Mouse (Mus musculus) lung, adult 2 months (tissue): ENCODE data around the gene Cyp4a31.
"Not testable (repeated sequence)": the region's sequence is repeated elsewhere in the genome, so short reads cannot be mapped to it uniquely, and the experiment has no call there.

ENCODE experiments used
- CTCF ChIP-seq: fragments of 200-500 bp; IDR thresholded peaks from 2 replicates; pipeline ENCODE4 v1.5.1; 2011; ENCODE audit warnings: mild to moderate bottlenecking, low read length, control low read depth; ENCODE audit not compliant: insufficient read depth
- POLR2A ChIP-seq: fragments of 200-500 bp; IDR thresholded peaks from 2 replicates; pipeline ENCODE4 v1.6.1; 2011; ENCODE audit warnings: low read depth, mild to moderate bottlenecking, control low read depth, low read length, borderline replicate concordance; ENCODE audit errors: extremely low read depth

- not testable (repeated sequence) for TF ChIP-seq POLR2A, CTCF
Observed at GRCm38 (mm10) chr4:115513964-115514363, 49.5 kb upstream of the Cyp4a31 start.
